8 mouse cellular contexts compared by ENCODE assay signal in the genomic region with DNA sequence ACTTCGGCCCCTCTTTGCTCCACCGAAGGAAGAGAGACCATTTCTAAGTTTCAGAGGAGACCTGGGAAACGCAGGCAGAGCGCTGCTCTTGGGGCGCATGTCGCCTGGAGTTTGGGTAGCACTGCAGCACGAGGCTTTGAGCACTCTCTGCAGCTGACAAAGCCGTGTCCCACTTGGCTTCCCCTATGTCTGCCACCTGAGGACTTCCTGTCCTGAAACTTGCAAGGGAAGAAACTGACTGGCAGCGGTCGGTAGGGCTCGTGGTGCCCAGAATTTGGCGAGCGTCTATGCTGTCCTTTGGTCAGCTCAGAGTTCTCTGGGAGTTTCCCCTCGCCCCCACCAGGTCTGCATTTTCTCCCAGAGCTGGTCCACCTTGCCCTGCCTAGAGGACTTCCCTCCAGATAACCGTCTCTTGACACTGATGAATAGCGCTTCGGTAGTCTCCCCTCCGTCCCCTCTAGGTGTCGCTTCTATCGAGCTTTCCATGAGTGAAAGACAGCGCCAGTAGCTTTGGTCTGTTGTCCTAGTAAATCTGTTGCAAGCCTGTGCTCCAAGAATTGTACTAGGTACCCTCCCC. TPM values are rescaled to one million over a fixed set of nuclear protein-coding genes. Genes with fewer than 3 reads are reported as not detected.
A peak's percentile ranks its signal among the peaks of the same experiment; 100 is the strongest.
DNase-seq lines count a peak whose midpoint lies in the region; ATAC-seq and TF ChIP-seq lines count a peak whose summit lies in the region.

No protein-coding gene starts in this region.

- no peaks in the 10 kb centered on the region for H3K36me3 ChIP-seq in embryonic facial prominence, embryonic 10.5 days (replicated peaks)
- no peaks in the 10 kb centered on the region for H3K36me3 ChIP-seq in heart, embryonic 16.5 days (ENCODE audit: control insufficient read depth, insufficient read depth)

- H3K4me3 ChIP-seq in embryonic facial prominence, embryonic 10.5 days: peak overlapping the region; percentile 67
- peak overlapping the region; percentile 72 for H3K4me3 ChIP-seq in heart, embryonic 16.5 days (ENCODE audit: low read length)
- no peak overlapping the region for H3K4me3 ChIP-seq in lung, adult 2 months (replicated peaks; ENCODE audit: extremely low read depth, low read depth, low read length)

- WGBS in embryonic facial prominence, embryonic 10.5 days: 4% methylated on average over 21 of the region's 21 CpGs
- 2% methylated on average over 21 of the region's 21 CpGs for WGBS in heart, embryonic 16.5 days
- 2% methylated on average over 21 of the region's 21 CpGs for WGBS in lung, adult 2 months

- peak overlapping the region; percentile 78 for H3K9ac ChIP-seq in heart, embryonic 16.5 days (ENCODE audit: low read length)

- DNase-seq in adrenal gland, adult (ENCODE audit: inconsistent age in 2 of 2, low spot score in 1 of 2): peak; percentile 28 to 80
- no peak for DNase-seq in adrenal gland, postnatal 4 days (ENCODE audit: low spot score in 2 of 2)
- peak; percentile 63 for DNase-seq in embryonic facial prominence, embryonic 10.5 days (ENCODE audit: low spot score)
- peak; percentile 36 to 78 for DNase-seq in layer of hippocampus, adult 18-20 months (ENCODE audit: low spot score in 2 of 2)
- peak; percentile 11 for DNase-seq in lung, adult 2 months
- peak; percentile 72 to 73 for DNase-seq in right cerebral cortex, adult 2 months (ENCODE audit: low spot score in 2 of 2)
- no peak for DNase-seq in adipocyte (ENCODE audit: low spot score)

- peak; percentile 56 for ATAC-seq in heart, embryonic 16.5 days (replicated peaks; ENCODE audit: extremely low read depth, insufficient read depth, low FRiP score)

- no peak overlapping the region for H3K27ac ChIP-seq in embryonic facial prominence, embryonic 10.5 days (replicated peaks)
- H3K27ac ChIP-seq in heart, embryonic 16.5 days (ENCODE audit: low read length): no peak overlapping the region

- peaks cover 63% of the 10 kb centered on the region for H3K27me3 ChIP-seq in embryonic facial prominence, embryonic 10.5 days (replicated peaks; ENCODE audit: low read depth, poor library complexity, severe bottlenecking)
- peaks cover 32% of the 10 kb centered on the region for H3K27me3 ChIP-seq in heart, embryonic 16.5 days (ENCODE audit: control insufficient read depth, insufficient read depth, low read length)

- peak overlapping the region; percentile 96 for H3K4me2 ChIP-seq in heart, embryonic 16.5 days (ENCODE audit: low read depth, low read length)

- peaks cover 20% of the 10 kb centered on the region for H3K4me1 ChIP-seq in embryonic facial prominence, embryonic 10.5 days
- peaks cover 8% of the 10 kb centered on the region for H3K4me1 ChIP-seq in heart, embryonic 16.5 days (ENCODE audit: control insufficient read depth, insufficient read depth, low read length)
- no peaks in the 10 kb centered on the region for H3K4me1 ChIP-seq in lung, adult 2 months (ENCODE audit: control insufficient read depth, insufficient read depth, low read length)

- TF ChIP-seq POLR2A in lung, adult 2 months (IDR thresholded peaks at IDR 0.05; ENCODE audit: borderline replicate concordance, extremely low read depth, low read depth, low read length): no peak

- peak; percentile 28 for TF ChIP-seq CTCF in lung, adult 2 months (IDR thresholded peaks at IDR 0.05; ENCODE audit: insufficient read depth, low read length)

- H3K9me3 ChIP-seq in embryonic facial prominence, embryonic 10.5 days: no peaks in the 10 kb centered on the region
- no peaks in the 10 kb centered on the region for H3K9me3 ChIP-seq in heart, embryonic 16.5 days (replicated peaks; ENCODE audit: control insufficient read depth, low read length)

RNA-seq across cellular contexts. Expression of gene Fstl4, which starts 1.3 kb away (rescaled TPM):
- 1 to 10 TPM; 1.0 to 1.4 TPM for total RNA-seq in adrenal gland, postnatal 4 days (2021)
- polyA plus RNA-seq in embryonic facial prominence, embryonic 10.5 days (2016; fragmentation: Nextera tagmentation; extraction: Ambion mirVana): 1.2 and 1.3 TPM in 2 replicates
- polyA plus RNA-seq in heart, embryonic 16.5 days (2015; fragmentation: Nextera tagmentation; extraction: Ambion mirVana): 6.6 and 8.7 TPM in 2 replicates
- 10 to 100 TPM; 11.6 to 12.8 TPM for total RNA-seq in layer of hippocampus, adult 18-20 months (2021)
- 0.51 and 0.56 TPM in 2 replicates for polyA plus RNA-seq in lung, adult 2 months (2012; rRNA removed)

Comparison
In these comparisons a context has a peak if more than half of its experiments do, and no peak if none do; other contexts are left out.
1. DNase-seq: peak in adrenal gland, adult (2 of 2), embryonic facial prominence, embryonic 10.5 days (single experiment), layer of hippocampus, adult 18-20 months (2 of 2), lung, adult 2 months (single experiment) and right cerebral cortex, adult 2 months (2 of 2); none in adrenal gland, postnatal 4 days (0 of 2) and adipocyte (single experiment).